15 mouse cellular contexts compared by ENCODE assay signal in genomic region chr10:121082881-121083280, GRCm38 (mm10). TPM values are rescaled to one million over a fixed set of nuclear protein-coding genes. Genes with fewer than 3 reads are reported as not detected.
"Had no signal": no experiment of that assay in that cellular context is flagged by ENCODE, and none has a peak within 500 bp of the region (broad histone marks: within the 10 kb centered on the region; RNA-seq: fewer than 3 reads in every experiment).

No protein-coding gene starts in this region.

- DNase-seq: liver, postnatal 0 days; lung, adult 2 months; right cerebral cortex, postnatal 14 days; thymus, adult 2 months; thymus, postnatal 36 days had no signal

- H3K36me3 ChIP-seq: lung, embryonic 15.5 days; midbrain, embryonic 13.5 days; midbrain, embryonic 15.5 days; neural tube, embryonic 12.5 days; stomach, embryonic 15.5 days had no signal

- H3K4me3 ChIP-seq: lung, embryonic 15.5 days; midbrain, embryonic 13.5 days; midbrain, embryonic 15.5 days; neural tube, embryonic 12.5 days; stomach, embryonic 15.5 days had no signal

- ATAC-seq: liver, postnatal 0 days; lung, postnatal 0 days; midbrain, embryonic 13.5 days; midbrain, embryonic 15.5 days had no signal

- H3K27me3 ChIP-seq: lung, embryonic 15.5 days; midbrain, embryonic 13.5 days; midbrain, embryonic 15.5 days; neural tube, embryonic 12.5 days; stomach, embryonic 15.5 days had no signal

- H3K9me3 ChIP-seq: lung, embryonic 15.5 days; midbrain, embryonic 13.5 days; midbrain, embryonic 15.5 days; neural tube, embryonic 12.5 days; stomach, embryonic 15.5 days had no signal

- H3K4me1 ChIP-seq: lung, embryonic 15.5 days; midbrain, embryonic 13.5 days; midbrain, embryonic 15.5 days; neural tube, embryonic 12.5 days; stomach, embryonic 15.5 days had no signal

RNA-seq across cellular contexts. Expression of gene Wif1, which starts 49.1 kb away (rescaled TPM):
- total RNA-seq: monocyte, adult 5-6 weeks; neutrophil, adult 5-6 weeks had no signal
- polyA plus RNA-seq: macrophage; spleen, adult 2 months had no signal
